Mouse (Mus musculus) liver, embryonic 16.5 days (tissue): Measurements from ENCODE around the gene A2m. TPM values are rescaled to one million over a fixed set of nuclear protein-coding genes. Genes with fewer than 3 reads are reported as not detected.
A peak's percentile ranks its signal among the peaks of the same experiment; 100 is the strongest.

Source experiments
- ATAC-seq: fragments of 200-750 bp; cut with Nextera tagmentation; 2 replicates; pipeline ENCODE4 v1.8.0; 2017; ENCODE audit warnings: low read depth, mild to moderate bottlenecking, moderate number of reproducible peaks, moderate library complexity
- H3K27ac ChIP-seq: fragments of 300-500 bp; sonication (generic); 2 replicates; pipeline ENCODE4 v1.5.1; 2014; ENCODE audit warnings: mild to moderate bottlenecking, low read length
- H3K27me3 ChIP-seq: fragments of 300-500 bp; sonication (generic); 2 replicates; pipeline ENCODE4 v1.6.1; 2014; ENCODE audit warnings: low read depth, low read length, mixed read lengths; ENCODE audit not compliant: control insufficient read depth, insufficient read depth
- H3K36me3 ChIP-seq: fragments of 300-500 bp; sonication (generic); 2 replicates; pipeline ENCODE4 v1.6.1; 2014; ENCODE audit warnings: mild to moderate bottlenecking; ENCODE audit not compliant: control insufficient read depth, insufficient read depth
- H3K4me1 ChIP-seq: fragments of 300-500 bp; sonication (generic); 2 replicates; pipeline ENCODE4 v1.6.1; 2014; ENCODE audit warnings: low read depth, low read length, mixed read lengths; ENCODE audit not compliant: control insufficient read depth
- H3K4me2 ChIP-seq: fragments of 300-500 bp; sonication (generic); 2 replicates; pipeline ENCODE4 v1.6.1; 2014; ENCODE audit warnings: low read depth, low read length, mixed read lengths
- H3K4me3 ChIP-seq: fragments of 300-500 bp; sonication (generic); 2 replicates; pipeline ENCODE4 v1.5.1; 2014; ENCODE audit warnings: low read depth, mild to moderate bottlenecking, low read length
- H3K9ac ChIP-seq: fragments of 300-500 bp; sonication (generic); 2 replicates; pipeline ENCODE4 v1.6.1; 2014; ENCODE audit warnings: low read depth, low read length
- H3K9me3 ChIP-seq: fragments of 300-500 bp; sonication (generic); replicated peaks from 2 replicates; pipeline ENCODE4 v1.6.1; 2016; ENCODE audit warnings: low read length; ENCODE audit not compliant: control insufficient read depth
- WGBS: fragments of 180-500 bp; shearing (Covaris S2); extraction: QIAGEN DNeasy Blood & Tissue Kit; methylation state at CpG from one replicate; pipeline ENCODE4 v1.1.7; 2014; ENCODE audit not compliant: insufficient replicate concordance; 5-methylcytosine and 5-hydroxymethylcytosine counted together
- polyA plus RNA-seq: library from polyadenylated mRNA; unstranded; fragments of >200 nt; fragmentation: Nextera tagmentation; extraction: Ambion mirVana; gene quantifications from 2 replicates; pipeline ENCODE4 v1.2.1, GENCODE M21; 2015

The A2m gene
- polyA plus RNA-seq, 1 experiment from 2014 or later = 169 TPM

DNA sequence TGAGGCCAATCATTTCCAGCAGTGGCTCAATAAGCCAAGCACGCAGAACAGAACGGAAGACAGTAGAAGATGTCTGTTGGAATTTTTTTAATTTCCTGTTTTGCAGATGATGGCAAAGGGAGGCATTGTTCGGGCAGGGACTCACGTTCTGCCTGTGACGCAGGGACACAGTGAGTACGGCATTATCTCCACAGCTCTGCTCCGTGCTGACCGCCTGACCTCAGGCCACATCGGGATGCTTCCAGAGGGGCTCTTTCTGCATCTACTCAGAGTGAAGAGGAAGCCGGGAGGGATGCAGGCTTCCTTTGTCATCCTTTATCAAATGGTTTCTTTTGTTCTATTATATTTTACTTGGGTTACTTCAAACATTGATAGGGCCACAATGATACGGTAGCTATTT lies 13.3 kb downstream of the A2m start:
- no peak overlapping the region for H3K27ac ChIP-seq
- H3K4me2 ChIP-seq = no peak overlapping the region
- no peak overlapping the region for H3K9ac ChIP-seq
- H3K4me1 ChIP-seq = no peaks in the 10 kb centered on the region
- no peaks in the 10 kb centered on the region for H3K36me3 ChIP-seq
- H3K4me3 ChIP-seq = no peak overlapping the region
- no peaks in the 10 kb centered on the region for H3K9me3 ChIP-seq
- 0 out of 2 replicates have a peak, but pooled peaks have one; percentile 30 for ATAC-seq
- 70% methylated on average over 11 of the region's 11 CpGs for WGBS
- H3K27me3 ChIP-seq = no peaks in the 10 kb centered on the region

Other genes starting within 250 kb of the A2m start
- gene Iqsec3, start 161.7 kb upstream of the A2m start, polyA plus RNA-seq = not detected in 2 replicates
- not detected in 2 replicates for gene Gm7298, start 97.6 kb downstream of the A2m start, polyA plus RNA-seq
- not detected in 2 replicates for gene Mug1, start 203.2 kb downstream of the A2m start, polyA plus RNA-seq